Mouse (Mus musculus) cerebellum, adult 9-11 months (tissue): ENCODE data around the gene Astn1.
A peak's percentile ranks its signal among the peaks of the same experiment; 100 is the strongest.

Source experiments
- DNase-seq: peaks from one replicate; pipeline ENCODE4 v3.0.0; 2022

Gene Astn1

GRCm38 (mm10) chr1:158421451-158421850, 59.4 kb downstream of the Astn1 start:
- peak; percentile 71 for DNase-seq

- DNase-seq, result no peak
Observed at GRCm38 (mm10) chr1:158422739-158423138, 60.7 kb downstream of the Astn1 start.

- no peak for DNase-seq
Observed at GRCm38 (mm10) chr1:158446071-158446470, 84.0 kb downstream of the Astn1 start.

GRCm38 (mm10) chr1:158447956-158448355, 85.9 kb downstream of the Astn1 start:
- DNase-seq, result no peak

- DNase-seq, result no peak
Observed at GRCm38 (mm10) chr1:158452675-158453074, 90.6 kb downstream of the Astn1 start.

GRCm38 (mm10) chr1:158453587-158453986, 91.5 kb downstream of the Astn1 start:
- no peak for DNase-seq

- no peak for DNase-seq
Observed at GRCm38 (mm10) chr1:158463975-158464374, 101.9 kb downstream of the Astn1 start.

- DNase-seq, result peak; percentile 14
Observed at GRCm38 (mm10) chr1:158465286-158465685, 103.2 kb downstream of the Astn1 start.

GRCm38 (mm10) chr1:158477841-158478240, 115.8 kb downstream of the Astn1 start:
- DNase-seq, result no peak

- DNase-seq, result no peak
Observed at GRCm38 (mm10) chr1:158480285-158480684, 118.2 kb downstream of the Astn1 start.

GRCm38 (mm10) chr1:158483733-158484132, 121.7 kb downstream of the Astn1 start:
- no peak for DNase-seq

GRCm38 (mm10) chr1:158489521-158490021, 127.5 kb downstream of the Astn1 start:
- DNase-seq, result no peak

GRCm38 (mm10) chr1:158490175-158490574, 128.1 kb downstream of the Astn1 start:
- no peak for DNase-seq

- DNase-seq, result peak; percentile 37
Observed at GRCm38 (mm10) chr1:158493289-158493688, 131.2 kb downstream of the Astn1 start.

- DNase-seq, result no peak
Observed at GRCm38 (mm10) chr1:158500140-158500539, 138.1 kb downstream of the Astn1 start.

GRCm38 (mm10) chr1:158501019-158501418, 138.9 kb downstream of the Astn1 start:
- DNase-seq, result no peak

GRCm38 (mm10) chr1:158507610-158508009, 145.5 kb downstream of the Astn1 start:
- no peak for DNase-seq

GRCm38 (mm10) chr1:158509112-158509855, 147.2 kb downstream of the Astn1 start:
- DNase-seq, result no peak

- peak; percentile 91 for DNase-seq
Observed at GRCm38 (mm10) chr1:158510478-158511207, 148.6 kb downstream of the Astn1 start.

GRCm38 (mm10) chr1:158512089-158512488, 150.0 kb downstream of the Astn1 start:
- DNase-seq, result no peak

GRCm38 (mm10) chr1:158512636-158513035, 150.6 kb downstream of the Astn1 start:
- DNase-seq, result no peak

GRCm38 (mm10) chr1:158513572-158513971, 151.5 kb downstream of the Astn1 start:
- no peak for DNase-seq

GRCm38 (mm10) chr1:158516558-158516957, 154.5 kb downstream of the Astn1 start:
- DNase-seq, result no peak

GRCm38 (mm10) chr1:158536195-158536594, 174.1 kb downstream of the Astn1 start:
- DNase-seq, result no peak
